Mouse (Mus musculus) heart, adult 11 months (tissue): ENCODE data around the gene Pde4b.

Experiments
- DNase-seq: peaks from one replicate; pipeline ENCODE4 v3.0.0; 2022

Pde4b gene

DNA sequence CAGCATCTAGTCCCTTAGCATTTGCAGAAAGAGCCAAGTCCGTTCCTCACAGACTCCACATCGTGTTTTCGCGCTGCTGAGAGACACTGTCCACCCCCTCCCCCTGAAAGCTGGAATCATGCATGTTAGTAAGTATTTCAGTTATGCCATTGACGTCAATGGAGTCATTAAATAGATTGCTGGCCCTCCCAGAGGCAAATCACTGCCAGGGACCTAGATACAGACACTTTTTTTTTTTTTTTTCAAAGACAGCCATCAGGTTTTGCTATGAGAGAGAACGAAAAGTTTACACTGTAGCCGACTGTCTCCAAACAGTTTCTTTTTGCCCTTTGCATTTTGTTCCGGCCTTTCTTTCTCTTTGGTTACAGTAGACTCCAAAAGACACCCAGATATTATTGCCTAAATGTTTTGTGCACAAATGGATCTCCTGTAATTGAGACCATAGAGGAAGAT lies 423.6 kb downstream of the Pde4b start:
- DNase-seq = peak; percentile 99

- DNase-seq = peak; percentile 97
Measured at GRCm38 (mm10) chr4:102511511-102511910, 424.2 kb downstream of the Pde4b start.

GRCm38 (mm10) chr4:102512940-102513339 lies 425.6 kb downstream of the Pde4b start:
- DNase-seq = peak; percentile 77

DNA sequence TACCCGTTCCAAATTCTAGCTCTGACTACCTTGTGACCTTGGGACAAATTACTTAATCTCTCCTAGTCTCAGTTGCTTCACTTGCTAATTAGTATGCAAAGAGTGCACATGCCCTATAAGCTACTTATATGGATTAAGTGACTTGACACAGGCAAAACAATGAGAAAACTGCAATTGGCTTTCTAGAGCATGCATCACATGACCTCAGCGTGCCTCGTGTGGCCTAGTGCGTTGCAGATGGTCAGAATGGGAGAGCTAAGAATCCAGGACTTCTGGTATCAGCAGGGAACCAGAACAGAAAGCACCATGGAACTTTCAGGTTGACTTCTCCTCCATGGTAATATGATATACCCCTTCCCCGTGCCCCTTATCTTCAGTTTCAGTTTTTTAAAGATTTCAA lies 426.2 kb downstream of the Pde4b start:
- DNase-seq = peak; percentile 79

DNA sequence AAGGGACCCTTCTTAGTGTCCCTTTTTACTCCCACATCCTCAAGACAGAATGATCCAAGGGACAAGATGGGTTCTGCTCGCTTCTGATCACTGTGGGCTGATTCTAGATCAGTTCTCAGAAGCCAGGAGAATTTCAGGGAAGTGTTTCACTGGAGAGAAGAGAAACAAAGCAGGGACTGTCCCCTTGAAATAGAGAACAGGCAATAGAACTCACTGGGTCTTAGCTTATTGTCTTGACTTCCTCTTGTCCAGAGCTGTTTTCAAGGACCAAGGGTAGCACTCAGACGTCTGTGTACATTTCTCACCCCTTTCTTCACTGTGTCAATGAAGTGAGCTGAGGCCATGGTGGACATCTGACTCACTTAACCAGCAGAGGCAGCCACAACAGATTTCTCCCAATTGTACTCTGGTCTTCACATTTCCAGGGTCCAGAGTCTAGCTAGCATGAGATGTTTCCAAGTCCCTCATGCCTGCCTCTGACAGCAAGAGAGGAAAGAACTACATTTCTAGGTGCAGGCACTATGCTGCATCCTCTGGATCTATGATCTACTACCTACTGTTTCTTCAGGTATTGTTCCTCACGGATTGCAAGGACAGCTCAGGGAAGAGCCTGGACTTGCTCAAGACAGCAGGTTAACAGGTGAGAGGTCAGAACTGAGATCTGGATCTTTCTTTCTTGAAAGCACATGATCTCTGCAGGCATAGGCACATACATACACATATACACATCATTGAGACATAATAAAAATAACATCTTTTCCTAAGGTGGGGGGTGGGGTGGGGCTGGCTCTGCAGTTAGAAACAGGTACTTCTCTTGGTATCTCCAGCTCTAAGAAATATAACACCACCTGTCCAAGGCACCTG lies 427.9 kb downstream of the Pde4b start:
- DNase-seq = peak; percentile 64

GRCm38 (mm10) chr4:102516395-102516794 lies 429.1 kb downstream of the Pde4b start:
- peak; percentile 73 for DNase-seq

DNA sequence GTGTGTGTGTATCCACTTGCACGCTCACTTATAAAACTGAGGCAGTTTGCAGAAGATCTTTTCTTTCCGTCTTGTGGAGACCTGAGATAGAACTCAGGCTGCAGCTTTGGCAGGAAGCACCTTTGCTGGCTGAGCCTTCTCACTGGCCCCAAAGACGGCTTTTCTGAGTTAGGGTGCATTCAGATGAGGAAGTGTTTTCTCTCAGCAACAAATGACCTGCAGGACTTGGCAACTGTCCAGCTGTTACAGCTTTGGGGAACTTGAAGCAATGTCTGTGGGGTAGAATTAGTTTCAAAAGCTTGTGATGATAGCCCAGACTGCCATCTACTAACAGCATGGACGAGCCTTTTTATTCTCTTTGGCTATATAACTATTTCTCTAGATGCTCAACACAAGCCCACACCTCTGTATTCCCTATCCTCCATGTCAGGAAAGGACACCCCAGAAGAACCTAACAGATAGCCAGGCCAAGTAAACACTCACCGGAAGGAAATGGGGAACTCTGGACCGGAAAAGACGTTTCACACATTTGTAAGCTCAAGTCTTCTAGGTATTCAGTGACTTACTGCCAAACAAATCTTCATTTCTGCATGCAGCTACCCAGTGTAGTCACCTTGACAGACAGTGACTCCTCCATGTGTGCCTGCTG lies 429.8 kb downstream of the Pde4b start:
- peak; percentile 97 for DNase-seq

DNA sequence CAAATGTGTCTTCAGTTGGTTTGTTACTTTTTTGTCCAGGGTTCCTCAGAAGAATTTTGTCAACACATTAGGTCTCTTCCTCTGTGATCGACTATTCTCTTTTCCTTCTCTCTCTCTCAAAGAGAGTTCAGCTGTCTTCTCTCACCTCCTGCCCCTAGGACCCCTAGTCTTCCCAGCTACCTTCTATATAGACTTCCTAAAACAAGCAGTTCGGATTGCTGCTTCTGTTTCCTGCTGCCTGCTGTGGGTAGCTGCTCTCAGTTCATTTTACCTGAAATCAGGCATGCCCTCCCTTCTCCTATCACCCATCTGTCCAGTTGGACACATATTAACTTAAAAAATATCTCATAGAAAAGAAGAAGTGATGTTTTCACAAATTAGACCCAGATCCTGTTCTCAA lies 430.3 kb downstream of the Pde4b start:
- DNase-seq = peak; percentile 60

GRCm38 (mm10) chr4:102518341-102518740 lies 431.0 kb downstream of the Pde4b start:
- peak; percentile 62 for DNase-seq

DNA sequence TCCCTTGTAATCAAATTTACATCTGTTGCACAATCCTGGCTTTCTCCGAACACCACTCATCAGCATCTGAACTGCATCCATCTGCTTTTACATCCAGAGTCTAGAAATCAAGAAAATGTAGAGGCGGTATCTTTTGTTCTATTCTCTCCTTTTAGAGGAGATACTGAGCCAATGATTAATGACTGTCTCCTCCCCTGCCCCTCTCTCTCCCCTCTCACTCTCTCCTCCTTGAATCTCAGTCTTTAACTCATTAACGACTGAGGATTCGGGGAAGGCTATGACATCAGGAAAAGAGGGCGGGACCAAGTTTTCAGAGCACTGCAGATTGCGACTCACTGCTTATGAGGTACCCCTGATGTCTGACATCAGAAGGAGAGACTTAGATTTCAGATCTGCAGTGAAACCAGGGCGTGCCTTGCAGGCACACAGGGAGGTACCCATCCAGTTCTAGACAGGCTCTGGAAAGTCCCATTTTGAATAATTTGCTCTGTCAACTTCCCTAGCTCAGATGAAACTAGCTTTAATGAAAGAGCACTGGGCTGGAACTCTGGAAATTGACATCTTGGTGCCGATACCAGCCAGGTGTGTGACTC lies 433.4 kb downstream of the Pde4b start:
- peak; percentile 55 for DNase-seq

GRCm38 (mm10) chr4:102521434-102521833 lies 434.1 kb downstream of the Pde4b start:
- peak; percentile 37 for DNase-seq

GRCm38 (mm10) chr4:102527361-102527760 lies 440.0 kb downstream of the Pde4b start:
- DNase-seq = no peak

DNA sequence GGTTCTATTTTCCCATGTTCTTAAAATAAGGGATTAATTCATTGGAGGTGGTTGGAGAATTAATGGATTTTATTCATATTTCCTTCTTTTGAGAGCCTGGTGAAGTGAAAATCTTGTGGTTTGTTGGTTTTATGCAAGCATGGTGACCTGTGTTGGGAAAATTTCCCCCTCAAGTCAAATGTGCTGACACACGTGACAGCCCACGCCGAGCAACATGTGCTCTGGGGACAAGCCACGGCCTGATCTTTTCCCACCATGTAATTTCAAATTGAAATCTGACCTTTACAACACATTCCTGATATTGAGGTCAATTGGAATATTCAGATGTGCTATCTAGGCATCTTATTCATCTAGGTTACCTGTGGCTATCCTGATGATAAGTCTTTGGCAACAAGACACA lies 443.5 kb downstream of the Pde4b start:
- no peak for DNase-seq

DNA sequence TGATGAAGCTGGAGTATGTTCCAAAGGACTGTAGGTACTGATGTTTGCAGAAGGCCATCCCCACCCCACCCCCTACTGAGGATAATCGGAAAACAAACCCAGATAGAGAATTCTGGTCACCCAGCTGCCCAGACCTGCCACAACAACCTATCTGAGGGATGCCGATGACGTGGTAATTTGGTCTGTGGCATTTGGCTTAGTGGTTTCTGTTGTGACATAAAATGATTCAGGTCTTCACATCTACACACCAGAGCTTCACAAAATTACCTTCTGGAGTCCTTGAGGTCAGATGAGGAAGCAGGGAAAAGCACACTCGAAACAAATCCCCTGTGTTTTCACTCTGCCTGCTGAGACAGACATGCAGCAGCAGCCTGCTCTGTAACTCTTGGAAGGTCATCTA lies 444.4 kb downstream of the Pde4b start:
- DNase-seq = no peak

DNA sequence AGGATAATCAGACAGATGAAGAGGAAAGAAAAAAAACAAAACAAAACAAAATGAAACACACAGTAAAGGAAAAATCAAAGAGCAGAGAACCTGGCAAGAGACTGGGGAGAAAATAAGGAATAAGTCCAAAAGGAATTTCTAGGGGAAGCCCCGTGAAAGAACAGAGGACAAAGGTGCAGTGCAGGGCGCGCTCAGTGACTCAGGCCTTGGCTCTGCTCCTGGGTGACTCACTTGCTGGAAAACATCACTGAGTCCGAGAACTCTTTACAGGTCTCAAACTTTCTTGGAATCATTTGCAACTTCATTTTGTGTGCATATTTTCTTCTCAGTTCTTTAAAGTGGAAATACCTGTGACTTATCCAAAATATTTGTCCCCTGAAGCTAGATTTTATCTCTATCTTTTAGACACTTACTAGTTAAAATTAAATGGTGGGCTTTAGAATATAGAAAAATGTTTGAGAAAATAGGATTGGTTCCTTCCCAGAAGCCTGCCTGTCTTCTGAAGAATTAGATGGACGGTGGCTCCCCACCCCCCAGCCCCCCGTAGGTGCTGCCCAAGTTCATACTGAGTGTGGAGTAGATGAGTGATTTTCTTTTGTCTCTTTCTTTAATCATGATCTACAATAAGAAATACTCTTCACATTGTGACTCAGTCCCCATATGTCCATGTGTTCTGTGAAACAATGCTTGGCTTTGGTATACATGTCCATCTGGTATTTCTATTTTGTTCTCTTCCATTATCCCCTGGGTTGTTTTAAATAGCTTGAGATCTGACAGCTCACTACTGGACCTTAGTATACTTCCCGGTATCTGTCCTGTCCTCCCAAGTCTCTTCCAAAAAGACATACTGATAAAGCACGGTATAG lies 446.1 kb downstream of the Pde4b start:
- peak; percentile 96 for DNase-seq

GRCm38 (mm10) chr4:102534049-102534730 lies 446.8 kb downstream of the Pde4b start:
- DNase-seq = peak; percentile 90

GRCm38 (mm10) chr4:102535886-102536285 lies 448.5 kb downstream of the Pde4b start:
- DNase-seq = peak; percentile 60

GRCm38 (mm10) chr4:102538266-102538665 lies 450.9 kb downstream of the Pde4b start:
- peak; percentile 21 for DNase-seq

DNA sequence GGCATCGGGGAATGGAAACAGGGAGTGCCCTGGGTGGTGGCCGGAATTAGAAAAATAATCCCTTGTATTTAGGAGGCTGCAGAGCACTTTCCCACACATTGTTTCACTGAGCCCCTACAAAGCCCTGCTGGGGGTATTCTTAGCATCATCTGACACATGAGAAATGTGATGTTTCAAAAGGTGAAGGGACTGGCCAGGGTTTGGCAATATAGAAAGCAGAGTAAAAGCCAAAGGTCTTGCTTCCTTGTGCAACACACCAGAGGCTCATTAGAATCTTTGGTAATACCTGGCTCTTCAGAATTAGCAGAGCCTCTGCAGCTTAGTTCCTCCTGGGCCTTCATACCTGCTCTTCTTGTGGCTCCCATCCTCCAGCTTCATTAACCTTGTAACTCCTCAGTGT lies 451.4 kb downstream of the Pde4b start:
- peak; percentile 71 for DNase-seq

DNA sequence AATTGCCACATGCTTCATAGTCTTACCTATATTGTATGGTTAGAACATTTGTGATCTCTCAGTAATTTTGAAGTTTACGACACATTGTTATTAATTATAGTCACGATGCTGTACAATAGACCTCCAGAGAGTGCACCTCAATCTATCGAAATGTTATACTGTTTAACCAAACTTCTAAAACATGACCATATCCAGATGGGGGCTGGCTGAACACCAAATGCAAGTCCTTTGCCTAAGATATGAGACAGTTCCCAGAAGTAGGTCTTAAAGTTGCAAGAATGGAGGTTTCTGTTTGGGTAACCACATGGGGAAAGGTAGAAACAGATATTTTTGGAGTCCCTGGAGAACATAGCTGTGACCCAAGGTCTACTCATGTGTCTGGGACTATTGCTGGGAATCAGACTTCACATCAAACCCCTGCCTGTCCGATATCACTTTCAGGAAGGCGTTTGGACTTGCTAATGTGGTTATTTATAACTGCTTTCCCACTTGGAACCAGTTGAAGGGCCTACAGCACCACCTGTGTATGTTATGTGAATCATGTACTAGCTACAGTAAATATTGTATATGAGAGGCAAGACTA lies 452.3 kb downstream of the Pde4b start:
- peak; percentile 60 for DNase-seq

- DNase-seq = no peak
Measured at GRCm38 (mm10) chr4:102542976-102543375, 455.6 kb downstream of the Pde4b start.

DNA sequence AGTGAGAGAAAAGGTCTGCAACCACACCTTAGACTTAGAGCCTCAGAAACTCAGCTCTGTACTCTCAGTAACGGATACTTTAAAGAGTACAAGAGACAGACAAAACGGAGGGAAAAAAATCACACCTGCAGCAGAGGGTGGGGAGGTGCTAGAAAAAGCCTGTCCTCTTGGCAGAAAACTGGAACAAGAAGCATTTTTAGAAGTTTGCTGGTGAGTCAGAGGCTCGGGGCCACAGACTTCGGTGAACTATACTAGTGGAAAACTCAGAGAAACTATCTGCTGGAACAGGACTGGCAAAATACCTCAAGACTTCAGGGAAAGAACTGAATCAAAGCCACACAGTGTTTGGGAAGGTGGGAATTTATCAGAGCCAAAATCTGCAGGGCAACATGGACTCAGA lies 457.9 kb downstream of the Pde4b start:
- DNase-seq = no peak
